Mouse (Mus musculus): ENCODE measurements around the gene Ube4a.
"Not testable (repeated sequence)": the region's sequence is repeated elsewhere in the genome, so short reads cannot be mapped to it uniquely, and the experiment has no call there.

The Ube4a gene

DNA sequence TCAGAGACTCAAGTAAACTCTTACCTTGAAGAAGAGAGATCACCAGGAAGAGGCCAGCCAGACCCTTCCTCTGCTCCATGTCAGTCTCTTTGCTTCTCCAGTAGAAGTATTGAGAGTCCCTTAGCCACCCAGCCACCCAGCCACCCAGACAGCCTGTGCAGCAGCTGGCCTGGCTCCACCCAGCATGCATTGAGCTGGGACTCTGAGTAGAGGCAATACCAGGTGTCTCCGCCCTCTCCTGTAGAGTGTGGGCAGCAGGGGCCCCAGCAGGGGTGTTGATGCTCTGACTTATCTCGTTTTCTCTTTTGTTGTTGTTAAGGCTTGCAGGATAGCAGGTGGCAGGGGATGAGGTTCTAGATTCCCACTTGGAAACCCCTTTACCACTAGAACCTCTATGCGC is 14.8 kb upstream of the Ube4a start, which contains the start of gene Cd3g:
Gene Cd3g, minus strand, starts transcription at position 190 of the 400 bp plus-strand sequence.
- no peak for DNase-seq

DNA sequence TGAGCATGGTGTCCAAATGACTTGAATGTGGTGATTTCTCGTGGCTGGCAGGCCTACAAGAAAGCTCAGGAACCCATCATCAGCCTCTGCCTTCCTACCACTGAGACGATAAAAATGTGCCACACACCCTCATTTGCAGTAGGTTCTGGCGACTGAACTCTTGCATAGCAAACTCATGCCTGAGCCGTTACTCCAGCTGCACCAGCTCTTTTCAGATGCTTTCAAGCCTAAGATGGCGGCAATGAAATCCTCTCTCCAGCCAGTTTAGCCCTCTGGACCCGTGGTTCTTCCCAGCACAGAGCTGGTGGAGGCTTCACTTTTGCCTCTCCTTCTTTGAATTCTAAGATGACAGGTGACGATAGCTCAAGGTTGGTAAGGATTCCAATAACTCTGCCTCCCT is 14.4 kb upstream of the Ube4a start:
- no peak for DNase-seq

DNA sequence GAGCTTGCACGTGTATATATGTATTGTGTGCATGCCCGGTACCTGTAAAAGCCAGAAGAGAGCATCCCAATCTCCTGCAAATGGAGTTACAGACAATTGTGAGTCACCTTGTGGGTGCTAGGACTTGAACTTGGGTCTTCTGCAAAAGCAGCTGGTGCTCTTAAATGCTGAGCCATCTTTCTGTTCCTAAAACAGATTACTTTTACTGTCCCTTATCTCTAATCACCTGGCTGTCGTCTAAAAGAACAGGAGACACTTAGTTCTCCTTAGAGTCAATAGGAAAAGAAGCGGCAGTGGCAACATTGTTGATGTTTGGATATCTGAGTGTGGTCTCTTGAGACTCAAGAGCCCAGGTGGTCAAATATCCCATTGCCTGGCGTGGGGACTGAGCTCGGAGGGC is 12.4 kb upstream of the Ube4a start:
- no peak for DNase-seq

DNA sequence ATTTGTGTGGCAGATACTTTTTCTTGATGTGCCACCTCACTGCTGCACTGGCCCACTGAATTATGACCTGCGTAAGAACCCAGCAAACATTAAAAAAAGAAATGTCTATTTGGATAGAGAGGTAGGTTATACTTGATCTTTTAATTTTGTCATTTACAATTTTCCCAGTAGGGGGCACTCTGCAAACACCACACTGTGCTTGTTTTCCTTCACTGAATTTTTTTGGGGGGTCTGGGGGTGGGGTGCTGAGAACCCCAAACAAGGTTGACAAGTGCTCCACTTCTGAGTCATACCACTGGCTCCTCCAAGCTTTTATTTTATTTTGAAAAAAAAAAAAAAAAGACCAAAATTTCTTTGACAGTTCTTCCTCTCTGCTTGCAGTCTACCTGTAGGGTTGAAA is 4.0 kb upstream of the Ube4a start:
- no peak for DNase-seq

DNA sequence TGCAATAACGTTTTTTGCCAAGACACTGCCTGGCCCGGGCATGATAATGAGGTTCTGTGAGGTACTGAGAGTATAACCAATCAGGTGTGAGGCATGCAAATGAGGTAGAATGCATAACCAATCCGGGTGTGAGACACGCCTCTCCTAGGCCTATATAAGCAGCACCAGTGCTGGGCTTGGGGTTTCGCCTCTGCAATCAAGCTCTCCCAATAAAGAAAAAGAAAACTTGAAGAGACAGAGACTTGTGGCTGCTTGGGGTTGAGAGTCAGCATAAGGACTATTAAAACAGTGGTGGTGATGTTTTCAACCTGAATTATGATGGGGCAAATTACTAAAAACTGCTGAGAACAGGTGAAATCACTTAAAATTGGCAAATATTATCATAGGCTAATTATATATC is 2.4 kb upstream of the Ube4a start:
- not testable (repeated sequence) for DNase-seq

DNA sequence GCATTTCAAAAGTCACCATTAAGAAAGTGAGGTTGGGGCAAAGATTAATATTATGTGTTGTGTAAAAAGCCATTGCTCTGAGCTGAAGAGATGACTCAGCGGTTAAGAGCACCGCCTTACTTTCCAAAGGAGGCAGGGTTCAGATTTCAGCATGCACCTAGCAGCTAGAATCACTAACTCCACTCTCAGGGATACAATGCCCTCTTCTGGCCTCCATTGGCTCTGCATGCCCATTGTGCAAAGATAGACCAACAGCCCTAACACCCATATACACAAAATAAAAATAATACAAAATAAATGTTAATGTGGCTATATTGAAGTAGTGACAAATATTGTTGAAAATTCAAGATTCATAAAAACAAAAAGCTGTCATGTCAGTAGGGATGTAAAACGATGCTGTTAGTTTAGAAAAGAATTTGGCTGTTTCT is 1.4 kb upstream of the Ube4a start:
- DNase-seq: peak; percentile 28

DNA sequence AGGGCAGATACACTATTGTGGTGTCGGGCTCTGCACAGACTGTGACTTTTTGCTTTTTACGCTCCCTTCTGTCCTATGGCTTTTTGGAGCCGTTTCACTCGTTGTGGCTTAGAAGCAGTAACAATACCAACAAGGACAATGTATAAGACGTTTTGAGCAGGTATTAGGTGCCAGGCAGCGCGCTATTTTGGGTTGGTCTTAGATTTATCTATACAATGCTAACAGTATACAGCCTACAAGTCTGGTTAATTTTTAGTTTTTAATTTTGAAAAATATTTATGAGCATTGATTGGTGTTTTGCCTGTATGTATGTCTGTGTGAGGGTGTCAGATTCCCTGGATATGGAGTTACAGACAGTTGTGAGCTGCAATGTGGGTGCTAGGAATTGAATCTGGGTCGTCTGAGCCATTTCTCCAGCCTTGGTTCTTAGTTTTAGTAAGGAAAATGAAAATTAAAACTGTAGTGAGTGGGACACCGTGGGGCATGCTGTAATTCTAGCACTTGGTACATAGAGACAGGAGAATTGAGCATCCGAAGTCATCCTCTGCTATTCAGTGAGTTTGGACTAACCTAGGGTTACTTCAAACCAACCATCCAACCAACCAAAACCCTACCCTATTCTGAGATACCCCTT is 550 bp upstream of the Ube4a start:
- DNase-seq: no peak

DNA sequence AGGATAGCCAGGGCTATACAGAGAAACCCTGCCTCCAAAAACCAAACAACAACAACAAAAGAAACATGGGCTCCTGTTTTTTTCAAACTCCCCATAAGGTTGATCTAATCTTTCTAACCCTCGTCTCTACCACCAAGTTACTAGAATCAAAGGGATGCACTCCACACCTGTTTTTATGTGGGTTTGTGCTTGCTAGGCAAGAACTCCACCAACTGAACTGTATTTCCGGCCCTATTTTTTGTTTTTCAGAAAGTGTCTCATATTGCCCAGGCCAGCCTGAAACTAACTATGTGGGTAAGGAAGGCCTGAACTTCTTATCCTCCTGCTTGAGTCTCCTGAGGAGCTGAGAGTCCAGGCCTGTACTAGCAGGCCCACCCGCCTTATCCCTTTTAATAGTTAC is 11.0 kb downstream of the Ube4a start:
- no peak for DNase-seq

DNA sequence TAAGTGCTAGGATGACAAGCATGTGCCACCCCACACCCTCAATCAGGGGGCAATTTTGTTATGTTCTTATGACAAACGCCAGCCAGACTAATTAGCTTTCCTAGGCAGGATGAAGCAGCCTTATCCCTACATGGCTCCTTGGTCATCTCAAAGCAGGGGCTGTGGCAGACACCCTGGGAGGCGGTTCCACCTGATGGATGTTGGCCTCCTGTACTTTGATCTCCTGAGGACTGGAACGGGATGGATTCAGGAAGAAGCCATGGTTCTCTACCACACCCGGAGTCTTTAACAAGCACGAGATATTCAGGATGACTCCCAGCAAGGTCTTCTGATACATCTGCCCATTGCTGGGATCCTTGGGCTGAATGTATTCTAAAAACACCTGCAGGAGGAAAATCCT is 17.6 kb downstream of the Ube4a start:
- DNase-seq: no peak

DNA sequence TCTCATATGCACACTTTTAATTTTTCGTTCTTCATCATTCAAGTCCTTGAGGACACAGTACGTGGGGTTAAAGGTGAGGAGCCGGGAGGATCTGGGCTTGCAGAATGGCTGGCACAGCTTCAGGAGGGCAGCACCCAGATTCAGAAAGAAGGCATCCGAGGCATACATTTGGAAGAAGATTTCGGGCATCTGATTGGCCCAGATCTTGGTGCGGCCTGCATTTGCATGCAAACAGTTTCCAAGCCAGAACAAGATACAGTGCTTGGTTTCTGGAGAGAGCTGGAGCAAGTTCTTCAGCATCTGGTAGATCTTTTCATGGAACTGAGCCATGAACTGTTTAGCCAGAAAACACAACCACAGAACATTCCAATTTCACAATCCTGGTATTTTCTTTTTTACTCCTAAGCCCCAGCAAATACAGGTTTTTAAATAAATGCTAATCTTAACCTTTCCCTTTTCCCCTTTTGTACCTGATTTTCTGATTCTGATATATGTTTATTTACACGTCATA is 19.2 kb downstream of the Ube4a start:
- DNase-seq: no peak

DNA sequence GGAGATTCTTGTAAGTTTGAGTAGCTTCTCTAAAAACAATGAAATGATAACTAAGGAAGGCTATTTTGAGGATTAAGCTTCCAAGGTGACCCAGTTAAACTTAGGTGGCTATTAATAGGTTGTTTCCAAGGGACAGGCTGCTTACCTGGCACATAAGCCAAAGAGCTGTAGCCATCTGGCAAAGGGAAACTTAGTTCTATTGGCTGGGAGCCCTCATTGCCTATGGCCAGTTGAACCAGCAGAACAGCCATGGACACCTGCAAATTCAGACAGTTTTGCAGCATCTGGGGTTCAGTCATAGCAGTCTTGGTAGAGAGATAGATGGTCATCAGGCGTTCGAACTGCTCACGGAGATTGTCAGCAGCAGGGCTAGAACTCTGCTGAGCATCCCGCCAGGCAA is 23.0 kb downstream of the Ube4a start:
- DNase-seq: no peak

DNA sequence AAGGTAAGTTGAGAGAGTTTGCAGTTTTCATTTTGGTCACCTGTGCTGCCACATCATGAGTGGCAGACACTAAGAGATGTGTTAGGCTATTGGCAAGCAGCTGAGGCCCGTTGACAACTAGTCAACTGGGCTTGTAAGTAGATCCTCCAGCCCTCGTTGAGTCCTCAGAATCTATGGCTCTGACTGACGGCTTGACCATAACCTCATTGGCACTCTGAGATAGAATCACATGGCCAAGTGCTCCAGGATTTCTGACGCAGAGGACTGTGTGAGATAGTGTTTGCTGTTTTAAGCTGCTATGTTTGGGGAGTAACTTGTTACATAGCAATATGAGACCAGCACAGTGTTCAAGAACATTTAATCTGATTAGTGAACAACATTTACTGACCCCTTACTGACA is 23.6 kb downstream of the Ube4a start:
- no peak for DNase-seq

DNA sequence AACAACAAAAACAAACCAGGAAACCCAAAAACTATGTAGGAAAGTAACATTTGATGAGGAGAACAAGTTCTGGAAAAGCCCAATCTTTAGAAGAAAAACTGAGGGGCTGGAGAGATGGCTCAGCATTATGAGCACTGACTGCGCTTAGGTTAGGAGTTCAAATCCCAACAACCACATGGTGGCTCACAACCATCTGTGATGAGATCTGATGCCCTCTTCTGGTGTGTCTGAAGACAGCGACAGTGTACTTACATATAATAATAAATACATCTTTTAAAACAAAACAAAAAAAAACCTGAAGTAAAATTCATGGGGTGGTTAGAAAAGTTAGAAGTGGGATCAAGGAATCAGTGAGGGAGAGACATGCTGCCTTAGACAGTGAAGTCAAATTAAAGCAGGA is 43.9 kb downstream of the Ube4a start:
- DNase-seq: no peak

DNA sequence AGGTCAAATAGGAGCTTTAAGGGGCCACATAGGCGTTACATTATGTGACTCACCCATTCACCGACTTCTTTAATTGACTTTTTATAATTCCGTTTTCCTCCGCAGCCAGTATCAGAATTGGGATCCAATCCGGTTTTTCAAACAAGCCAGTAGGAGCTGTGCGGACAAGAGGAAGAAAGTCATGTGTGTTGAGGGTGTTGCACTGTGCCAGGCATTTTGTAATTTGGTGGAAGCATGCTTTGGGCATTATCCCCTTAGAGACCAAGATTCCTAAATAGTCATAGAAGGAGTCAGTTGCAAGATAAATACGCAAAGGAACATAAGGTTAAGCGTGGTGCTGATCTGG is 44.3 kb downstream of the Ube4a start:
- peak; percentile 19 for DNase-seq

DNA sequence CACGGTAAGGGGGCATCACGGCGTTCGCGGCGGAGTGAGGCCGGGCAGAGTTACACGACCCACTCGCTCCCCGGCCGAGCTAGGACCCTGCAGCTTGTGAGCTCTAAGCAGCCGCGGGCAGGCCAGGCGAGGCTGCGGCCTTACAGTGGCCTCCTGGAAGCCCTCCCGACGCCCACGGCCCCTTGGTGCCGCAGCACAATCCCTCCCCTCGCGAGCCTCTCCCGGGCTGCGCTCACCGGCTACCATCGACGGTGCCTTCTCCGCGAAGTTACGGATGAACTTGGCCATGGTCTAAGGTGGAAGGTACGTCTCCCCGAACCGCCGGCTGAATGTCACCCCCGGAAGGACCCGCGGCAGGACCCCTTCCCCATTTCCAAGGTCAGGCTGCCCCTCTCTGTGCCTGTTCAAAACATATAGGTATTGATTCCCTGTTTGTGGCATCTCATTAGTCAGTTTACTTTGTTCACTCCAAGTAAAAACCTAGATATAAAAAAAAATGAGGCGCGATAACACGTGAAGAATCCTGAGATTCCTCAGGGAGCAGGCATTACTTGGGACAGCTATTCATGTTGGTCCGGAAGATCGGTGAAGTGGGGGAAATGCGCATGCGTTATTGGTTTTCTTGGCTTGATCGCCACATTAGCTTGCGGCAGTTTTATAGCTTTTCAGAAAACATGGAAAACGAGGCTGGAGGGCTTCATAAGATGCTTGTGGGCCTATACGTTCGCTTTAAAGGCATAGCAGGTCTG is 44.9 kb downstream of the Ube4a start, which contains the start of gene Atp5l:
Gene Atp5l, minus strand, starts transcription at position 369 of the 749 bp plus-strand sequence.
- DNase-seq: peak; percentile 75

DNA sequence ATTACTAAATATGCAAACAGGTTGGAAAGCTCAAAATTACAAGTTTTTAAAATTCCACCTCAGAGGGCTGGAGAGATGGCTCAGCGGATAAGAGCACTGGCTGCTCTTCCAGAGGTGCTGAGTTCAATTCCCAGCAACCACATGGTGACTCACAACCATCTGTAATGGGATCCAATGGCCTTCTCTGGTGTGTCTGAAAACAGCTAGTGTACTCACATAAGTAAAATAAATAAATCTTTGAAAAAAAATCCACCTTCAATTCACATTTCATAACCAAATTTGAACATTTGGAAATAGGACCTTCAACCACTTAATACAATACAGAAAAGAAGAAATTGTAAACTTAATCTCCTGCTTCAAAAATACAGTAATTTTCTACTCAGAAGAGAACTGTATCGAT is 45.8 kb downstream of the Ube4a start:
- no peak for DNase-seq

DNA sequence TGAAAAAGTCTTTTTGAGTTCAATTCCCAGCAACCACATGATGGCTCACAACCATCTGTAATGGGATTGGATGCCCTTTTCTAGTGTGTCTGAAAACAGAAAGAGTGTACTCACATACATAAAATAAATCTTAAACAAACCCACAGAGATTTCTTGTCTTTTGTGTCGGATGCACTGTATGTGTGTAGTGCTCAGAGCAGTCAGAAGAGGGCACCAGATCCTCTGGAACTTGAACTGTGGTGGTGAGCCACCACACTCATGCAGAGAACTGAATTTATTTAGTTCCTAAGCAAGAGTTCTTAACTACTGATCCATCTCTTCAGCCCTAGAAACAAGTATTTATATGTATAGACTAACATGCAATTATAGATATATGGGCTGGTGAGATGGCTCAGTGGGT is 49.2 kb downstream of the Ube4a start:
- DNase-seq: peak; percentile 35

DNA sequence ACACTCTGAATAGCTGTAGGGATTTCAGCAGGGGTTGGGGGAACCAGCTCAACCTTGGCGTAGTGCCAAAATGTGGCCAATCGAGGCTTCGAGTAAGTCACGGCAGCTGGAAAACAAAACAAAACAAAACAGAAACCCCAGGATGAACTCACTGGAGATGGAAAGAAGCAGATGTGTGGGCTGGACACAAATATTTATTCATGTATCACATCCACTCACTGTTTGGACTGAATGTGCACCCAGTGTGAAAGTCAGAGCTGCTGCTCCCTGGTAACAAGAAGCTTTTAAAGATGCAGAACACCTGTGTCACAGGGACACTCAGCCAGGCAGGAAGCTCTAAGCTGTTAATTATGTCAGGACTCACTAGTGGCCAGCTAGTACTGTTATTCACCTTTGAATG is 50.7 kb downstream of the Ube4a start:
- DNase-seq: no peak

DNA sequence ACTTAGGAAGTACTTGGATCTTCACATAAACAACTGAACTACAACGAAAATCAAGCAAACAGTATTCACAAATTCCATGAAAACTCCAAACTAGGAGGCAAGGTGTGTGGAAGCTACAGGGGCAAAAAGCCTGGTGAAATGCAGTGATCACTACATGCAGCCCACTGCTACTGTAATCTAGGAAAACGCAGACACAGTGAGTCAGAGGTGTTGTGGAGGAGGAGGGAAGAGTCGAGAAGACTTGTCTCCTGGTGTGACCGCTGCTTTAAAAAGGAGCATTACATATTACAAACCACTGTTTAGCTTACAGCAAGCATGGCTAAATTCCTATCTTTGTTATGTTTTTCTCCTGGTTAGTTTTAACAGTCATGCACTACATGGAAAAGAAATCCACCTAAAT is 54.0 kb downstream of the Ube4a start:
- no peak for DNase-seq

DNA sequence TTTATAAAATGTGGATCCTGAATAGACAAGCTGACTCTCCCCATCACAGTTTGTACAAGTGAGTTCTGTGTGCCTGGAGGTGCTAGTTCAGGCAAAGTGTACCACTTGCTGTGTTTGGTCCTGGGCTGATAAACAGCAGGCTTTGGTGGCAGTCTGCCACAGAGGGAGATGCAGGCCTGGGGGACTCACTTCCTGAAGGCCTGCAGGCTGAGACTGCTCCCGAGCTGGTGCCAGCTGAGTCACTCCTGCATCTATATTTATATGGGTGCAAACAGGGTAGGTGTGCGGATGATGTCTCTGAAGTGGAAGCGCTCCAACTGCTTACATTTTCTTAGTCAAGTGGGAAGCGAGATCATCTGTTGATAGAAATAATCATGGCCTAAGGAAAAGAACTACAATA is 59.8 kb downstream of the Ube4a start:
- peak; percentile 50 for DNase-seq

DNA sequence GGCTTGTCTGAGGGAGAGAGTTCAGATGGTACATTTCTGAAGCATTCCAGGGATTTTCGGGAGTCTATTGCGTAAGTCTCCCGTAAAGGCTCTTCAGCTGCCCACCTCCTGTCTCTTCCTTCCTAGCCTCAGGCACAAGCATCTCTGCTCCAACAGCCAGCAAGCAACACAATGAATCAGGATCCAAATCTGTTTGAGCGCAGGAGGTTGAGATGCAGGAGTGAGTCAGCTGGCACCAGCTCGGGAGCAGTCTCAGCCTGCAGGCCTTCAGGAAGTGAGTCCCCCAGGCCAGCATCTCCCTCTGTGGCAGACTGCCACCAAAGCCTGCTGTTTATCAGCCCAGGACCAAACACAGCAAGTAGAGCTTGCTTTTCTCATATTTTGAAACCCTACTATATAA is 60.4 kb downstream of the Ube4a start:
- peak; percentile 60 for DNase-seq

DNA sequence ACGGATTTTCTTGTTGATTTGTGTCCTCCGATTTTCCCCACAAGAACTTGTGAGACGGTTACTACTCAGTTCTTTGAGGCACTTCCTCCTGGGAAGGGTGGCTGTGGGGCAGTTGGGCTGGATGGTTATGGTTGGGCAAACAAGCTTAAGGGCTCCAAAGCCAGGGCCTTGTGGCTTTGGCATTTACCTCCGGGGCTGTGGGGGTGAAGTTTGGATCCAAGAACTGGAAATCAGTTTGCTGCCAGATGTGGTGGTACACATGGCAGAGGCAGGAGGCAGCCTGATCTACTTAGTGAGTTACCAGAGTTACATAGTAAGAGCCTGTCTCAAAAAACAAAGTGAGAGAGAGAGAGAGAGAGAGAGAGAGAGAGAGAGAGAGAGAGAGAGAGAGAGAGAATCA is 61.5 kb downstream of the Ube4a start:
- no peak for DNase-seq

DNA sequence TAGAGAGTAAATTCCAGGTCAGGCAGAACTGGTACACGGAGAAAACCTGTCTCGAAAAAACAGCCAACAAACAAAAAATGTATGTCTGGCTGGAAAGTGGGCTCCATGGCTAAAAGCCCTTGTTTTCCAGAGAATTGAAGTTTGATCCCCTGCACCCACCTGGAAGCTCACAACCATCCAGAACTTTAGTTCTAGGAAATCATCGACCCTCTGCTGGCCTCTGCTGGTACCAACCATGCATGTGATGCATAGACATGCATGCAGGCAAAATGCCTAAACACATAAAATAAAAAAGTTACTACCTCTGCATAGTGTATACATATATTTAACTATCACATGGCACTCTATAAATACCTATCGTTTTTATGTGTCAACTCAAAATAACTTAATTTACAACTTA is 65.0 kb downstream of the Ube4a start:
- DNase-seq: no peak

DNA sequence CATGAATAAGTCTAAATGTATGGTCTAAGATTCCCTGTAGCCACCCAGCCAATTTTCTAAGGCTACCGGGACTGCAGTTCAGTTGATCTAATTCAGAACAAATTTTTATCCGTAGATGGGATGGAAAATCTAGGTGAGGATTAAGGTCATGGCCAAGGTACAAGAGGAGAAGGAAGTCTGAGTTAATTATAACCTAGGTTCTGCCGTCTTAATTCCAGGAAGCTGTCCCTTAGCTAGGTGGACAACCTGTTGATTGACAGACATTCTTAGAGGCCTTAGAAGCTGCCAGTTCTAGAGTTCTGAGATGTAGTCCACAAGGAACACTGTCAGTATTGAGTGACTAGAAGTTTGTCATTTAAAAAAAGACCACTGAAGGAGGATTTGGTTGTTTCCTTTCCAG is 65.7 kb downstream of the Ube4a start:
- no peak for DNase-seq

DNA sequence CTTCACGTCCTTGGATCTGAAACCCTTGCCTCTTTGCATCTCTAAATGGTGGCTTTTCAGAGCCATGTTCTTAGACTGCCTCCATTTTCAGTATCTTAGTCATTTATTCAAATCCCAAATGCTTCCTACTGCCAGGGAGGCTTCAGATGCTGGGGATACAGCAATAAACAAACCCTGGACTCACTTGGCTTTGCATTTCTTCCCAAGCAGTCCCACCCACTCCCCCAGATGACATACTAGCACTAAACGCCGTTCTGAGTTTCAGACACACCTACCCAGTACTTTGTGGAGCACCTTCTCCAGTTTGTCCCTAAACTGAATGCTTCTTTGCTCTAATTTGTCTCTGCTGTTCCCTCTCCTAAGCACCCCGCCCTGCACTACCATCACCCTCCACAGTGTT is 68.4 kb downstream of the Ube4a start:
- DNase-seq: no peak
